In the genomic region with DNA sequence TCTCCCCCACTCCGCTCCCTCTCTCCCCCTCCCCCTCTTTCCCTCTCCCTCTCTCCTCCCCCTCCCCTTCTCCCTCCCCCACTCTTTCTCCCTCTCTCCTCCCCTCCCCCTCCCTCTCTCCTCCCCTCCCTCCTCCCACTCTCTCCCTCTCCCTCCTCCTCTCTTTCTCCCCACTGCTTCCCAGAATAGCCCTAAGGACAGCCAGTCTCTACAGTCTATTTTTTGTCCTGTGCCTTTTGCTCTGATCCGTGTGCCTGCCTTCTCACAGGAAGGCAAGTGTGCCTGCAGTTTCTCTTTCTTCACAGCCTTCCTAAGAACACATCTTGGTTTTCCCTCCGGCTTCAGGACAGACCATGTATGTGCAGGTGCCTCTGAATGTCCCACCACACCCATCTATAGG, we compare ENCODE assay signal across 17 mouse cellular contexts. TPM values are rescaled to one million over a fixed set of nuclear protein-coding genes. Genes with fewer than 3 reads are reported as not detected.
DNase-seq lines count a peak whose midpoint lies in the region; ATAC-seq and TF ChIP-seq lines count a peak whose summit lies in the region.
"Had no signal": no experiment of that assay in that cellular context is flagged by ENCODE, and none has a peak within 500 bp of the region (broad histone marks: within the 10 kb centered on the region; RNA-seq: fewer than 3 reads in every experiment).

No protein-coding gene starts in this region.

- dilution Hi-C loops in CH12.LX (cut with MboI; ENCODE audit: extremely low pct_ligation_motif_present, extremely low pct_unique_long_range_greater_than_20kb, low sequenced_read_pairs): no loop called here

- TF ChIP-seq CTCF in hindbrain, postnatal 0 days (IDR thresholded peaks at IDR 0.05; ENCODE audit: low read depth): no peak
- no peak for TF ChIP-seq CTCF in CH12.LX (conservative IDR thresholded peaks at IDR 0.05 in 1 of 2, IDR thresholded peaks at IDR 0.05 in 1 of 2; ENCODE audit: low read depth in 2 of 2, low read length in 2 of 2)

- H3K27ac ChIP-seq in heart, embryonic 10.5 days: peak overlapping the region; percentile 71
- no peak overlapping the region for H3K27ac ChIP-seq in hindbrain, postnatal 0 days
- no peak overlapping the region for H3K27ac ChIP-seq in hindbrain, embryonic 13.5 days
- no peak overlapping the region for H3K27ac ChIP-seq in CH12.LX (ENCODE audit: insufficient read depth, low read depth)
- H3K27ac ChIP-seq: limb, embryonic 13.5 days; liver, embryonic 14.5 days had no signal

- no peaks in the 10 kb centered on the region for H3K9me3 ChIP-seq in heart, embryonic 10.5 days
- H3K9me3 ChIP-seq in hindbrain, postnatal 0 days (ENCODE audit: low read length): no peaks in the 10 kb centered on the region
- no peaks in the 10 kb centered on the region for H3K9me3 ChIP-seq in hindbrain, embryonic 13.5 days
- H3K9me3 ChIP-seq in CH12.LX (replicated peaks; ENCODE audit: low read length): no peaks in the 10 kb centered on the region
- H3K9me3 ChIP-seq: limb, embryonic 13.5 days had no signal

- in situ Hi-C loops in CH12.LX (cut with MboI; ENCODE audit: low pct_ligation_motif_present, low pct_unique_long_range_greater_than_20kb, low sequenced_read_pairs): loop anchor here (10.0 to 25.0 kb wide), 3 partner anchors 297 to 610 kb away; no protein-coding TSS in a partner anchor

- H3K4me1 ChIP-seq in heart, embryonic 10.5 days: peaks cover 12% of the 10 kb centered on the region
- H3K4me1 ChIP-seq in hindbrain, postnatal 0 days (ENCODE audit: insufficient read depth, low read length): no peaks in the 10 kb centered on the region
- peaks cover 5% of the 10 kb centered on the region; the same call in 1 of the 2 replicates for H3K4me1 ChIP-seq in hindbrain, embryonic 13.5 days (replicated peaks)
- peaks cover 4 to 11% of the 10 kb centered on the region in 2 experiments; a peak in 3 of 4 replicates for H3K4me1 ChIP-seq in CH12.LX (ENCODE audit: control insufficient read depth in 1 of 2, insufficient read depth in 2 of 2)

- DNase-seq in cerebellum, postnatal 10 days: no peak
- no peak for DNase-seq in heart, embryonic 10.5 days (ENCODE audit: low spot score)
- no peak for DNase-seq in heart, postnatal 36 days
- no peak for DNase-seq in hindbrain, postnatal 0 days (ENCODE audit: low spot score)
- no peak for DNase-seq in CH12.LX (ENCODE audit: extremely low read depth)
- DNase-seq in kidney, postnatal 4 days: no peak
- DNase-seq: cerebellum, adult 11-12 months; layer of hippocampus, adult 9-11 months had no signal

- intact Hi-C loops in heart, postnatal 36 days (cut with DNase I): loop anchor here (2.0 to 5.0 kb wide), 3 partner anchors 280 to 520 kb away; no protein-coding TSS in a partner anchor

- no peak overlapping the region for H3K9ac ChIP-seq in hindbrain, postnatal 0 days (replicated peaks; ENCODE audit: low read length)
- no peak overlapping the region for H3K9ac ChIP-seq in hindbrain, embryonic 13.5 days
- peak overlapping the region; percentile 38 for H3K9ac ChIP-seq in CH12.LX (ENCODE audit: insufficient read depth, low read depth)
- H3K9ac ChIP-seq: limb, embryonic 13.5 days; liver, embryonic 14.5 days had no signal

- no peak for TF ChIP-seq RAD21 in CH12.LX (IDR thresholded peaks at IDR 0.05; ENCODE audit: low read depth, low read length)

- TF ChIP-seq POLR2A in CH12.LX (IDR thresholded peaks at IDR 0.05; ENCODE audit: low read depth, low read length): no peak

- no peaks in the 10 kb centered on the region for H3K36me3 ChIP-seq in heart, embryonic 10.5 days
- H3K36me3 ChIP-seq in hindbrain, postnatal 0 days (ENCODE audit: insufficient read depth, low read length): no peaks in the 10 kb centered on the region
- H3K36me3 ChIP-seq in hindbrain, embryonic 13.5 days: no peaks in the 10 kb centered on the region
- H3K36me3 ChIP-seq in CH12.LX (replicated peaks in 1 of 2; ENCODE audit: control insufficient read depth in 1 of 2, insufficient read depth in 1 of 2, low read length in 1 of 2): peaks cover 0 to 1% of the 10 kb centered on the region in 2 experiments
- H3K36me3 ChIP-seq: limb, embryonic 13.5 days had no signal

- 0 out of 2 replicates have a peak, but pooled peaks have one; percentile 2 for ATAC-seq in cerebellum, adult (ENCODE audit: insufficient number of reproducible peaks, low FRiP score, low TSS enrichment)
- ATAC-seq in hindbrain, postnatal 0 days: 0 out of 2 replicates have a peak, but pooled peaks have one; percentile 18
- no peak for ATAC-seq in hindbrain, embryonic 13.5 days (ENCODE audit: low FRiP score)

- TF ChIP-seq EP300 in CH12.LX (IDR thresholded peaks at IDR 0.05; ENCODE audit: low read length): no peak

- WGBS in heart, embryonic 10.5 days: 30% methylated on average over 3 of the region's 3 CpGs
- 50% methylated on average over 3 of the region's 3 CpGs for WGBS in hindbrain, postnatal 0 days
- 40% methylated on average over 3 of the region's 3 CpGs for WGBS in hindbrain, embryonic 13.5 days

- H3K27me3 ChIP-seq in heart, embryonic 10.5 days (ENCODE audit: insufficient read depth, poor library complexity, severe bottlenecking): no peaks in the 10 kb centered on the region
- no peaks in the 10 kb centered on the region for H3K27me3 ChIP-seq in hindbrain, postnatal 0 days (ENCODE audit: insufficient read depth, low read length)
- peaks cover 14% of the 10 kb centered on the region; the same call in 1 of the 2 replicates for H3K27me3 ChIP-seq in hindbrain, embryonic 13.5 days
- H3K27me3 ChIP-seq in CH12.LX (replicated peaks): peaks cover 22% of the 10 kb centered on the region

- no peak overlapping the region for H3K4me2 ChIP-seq in hindbrain, postnatal 0 days (ENCODE audit: low read depth, low read length)
- H3K4me2 ChIP-seq in hindbrain, embryonic 13.5 days: no peak overlapping the region
- peak overlapping the region; percentile 92 for H3K4me2 ChIP-seq in CH12.LX (ENCODE audit: insufficient read depth, low read depth, poor library complexity, severe bottlenecking)
- H3K4me2 ChIP-seq: limb, embryonic 13.5 days had no signal

- H3K4me3 ChIP-seq in heart, embryonic 10.5 days: peak overlapping the region; percentile 40
- H3K4me3 ChIP-seq in hindbrain, postnatal 0 days (ENCODE audit: low read length): no peak overlapping the region
- no peak overlapping the region for H3K4me3 ChIP-seq in hindbrain, embryonic 13.5 days
- peak overlapping the region; percentile 9 to 53 (median 49) for H3K4me3 ChIP-seq in CH12.LX (replicated peaks in 1 of 3; ENCODE audit: low read depth in 2 of 3, low read length in 2 of 3, poor library complexity in 1 of 3)
- H3K4me3 ChIP-seq: erythroblast, embryonic 14.5 days; limb, embryonic 13.5 days had no signal

- no peaks in the 10 kb centered on the region for H3K79me2 ChIP-seq in CH12.LX (replicated peaks; ENCODE audit: control insufficient read depth, extremely low read depth, insufficient read depth, poor library complexity, severe bottlenecking)

TF ChIP-seq in CH12.LX, 34 proteins besides CTCF, POLR2A, EP300 and RAD21:
- TF ChIP-seq MYC (IDR thresholded peaks at IDR 0.05; ENCODE audit: low read depth, low read length): no peak
- TF ChIP-seq TBP (conservative IDR thresholded peaks at IDR 0.05; ENCODE audit: low read depth, low read length): no peak
- no peak for TF ChIP-seq POLR2AphosphoS2 (IDR thresholded peaks at IDR 0.05; ENCODE audit: low read depth, low read length)
- no peak for TF ChIP-seq CHD2 (IDR thresholded peaks at IDR 0.05; ENCODE audit: low read length)
- TF ChIP-seq GABPA (IDR thresholded peaks at IDR 0.05; ENCODE audit: insufficient replicate concordance, low read depth, low read length): no peak
- TF ChIP-seq ELF1 (IDR thresholded peaks at IDR 0.05; ENCODE audit: low read depth, low read length): no peak
- TF ChIP-seq ZKSCAN1 (IDR thresholded peaks at IDR 0.05; ENCODE audit: borderline replicate concordance, low read depth, low read length): no peak

RNA-seq across cellular contexts. Expression of a gene that starts 5.0 kb away (rescaled TPM):
- not detected in 2 replicates for polyA plus RNA-seq in heart, embryonic 10.5 days (2016; fragmentation: Nextera tagmentation; extraction: Ambion mirVana)
- not detected for total RNA-seq in heart, postnatal 36 days (2021)
- total RNA-seq in hindbrain, postnatal 0 days (2014; rRNA removed): not detected in 2 replicates
- 0.37 and 0.58 TPM in 2 replicates for polyA plus RNA-seq in hindbrain, postnatal 0 days (2015; fragmentation: Nextera tagmentation; extraction: Ambion mirVana)
- polyA plus RNA-seq in hindbrain, embryonic 13.5 days (2015; fragmentation: Nextera tagmentation; extraction: Ambion mirVana): 0.40 TPM in 1 of 2 replicates, not detected in the other
- total RNA-seq in CH12.LX (2012; rRNA removed): 0.25 and 0.42 TPM in 2 replicates
- total RNA-seq in CH12.LX (2014; rRNA removed): 0.69 TPM in 1 of 2 replicates, not detected in the other
- polyA plus RNA-seq in CH12.LX (2012; ENCODE audit: insufficient read length, low read depth): 1.2 and 1.8 TPM in 2 replicates
- total RNA-seq: adrenal gland, adult 2 months had no signal
- polyA plus RNA-seq: erythroblast, embryonic 14.5 days had no signal

RNA-seq across cellular contexts. Expression of a gene that starts 19.0 kb away (rescaled TPM):
- polyA plus RNA-seq in heart, embryonic 10.5 days (2016; fragmentation: Nextera tagmentation; extraction: Ambion mirVana): 1.4 and 1.8 TPM in 2 replicates
- total RNA-seq in heart, postnatal 36 days (2021): not detected
- total RNA-seq in hindbrain, postnatal 0 days (2014; rRNA removed): not detected in 2 replicates
- polyA plus RNA-seq in hindbrain, postnatal 0 days (2015; fragmentation: Nextera tagmentation; extraction: Ambion mirVana): 0.92 and 1.0 TPM in 2 replicates
- 1.6 and 1.9 TPM in 2 replicates for polyA plus RNA-seq in hindbrain, embryonic 13.5 days (2015; fragmentation: Nextera tagmentation; extraction: Ambion mirVana)
- total RNA-seq in CH12.LX (2012; rRNA removed): 0.17 and 0.29 TPM in 2 replicates
- total RNA-seq in CH12.LX (2014; rRNA removed): not detected in 2 replicates
- polyA plus RNA-seq in CH12.LX (2012; ENCODE audit: insufficient read length, low read depth): 0.21 TPM in 1 of 2 replicates, not detected in the other
- total RNA-seq: adrenal gland, adult 2 months; gastrocnemius, postnatal 25 days; left cerebral cortex, postnatal 10 days had no signal
- polyA plus RNA-seq: adrenal gland, adult 2 months; erythroblast, embryonic 14.5 days; thymus, adult 2 months had no signal

RNA-seq across cellular contexts. Expression of a gene that starts 37.0 kb away (rescaled TPM):
- 56.0 and 66.0 TPM in 2 replicates for polyA plus RNA-seq in heart, embryonic 10.5 days (2016; fragmentation: Nextera tagmentation; extraction: Ambion mirVana)
- total RNA-seq in heart, postnatal 36 days (2021): 10 to 100 TPM; 31.9 to 34.3 TPM
- total RNA-seq in hindbrain, postnatal 0 days (2014; rRNA removed): 65.4 and 65.6 TPM in 2 replicates
- polyA plus RNA-seq in hindbrain, postnatal 0 days (2015; fragmentation: Nextera tagmentation; extraction: Ambion mirVana): 83.6 and 87.9 TPM in 2 replicates
- polyA plus RNA-seq in hindbrain, embryonic 13.5 days (2015; fragmentation: Nextera tagmentation; extraction: Ambion mirVana): 99.8 and 102 TPM in 2 replicates
- total RNA-seq in CH12.LX (2012; rRNA removed): 61.4 and 66.6 TPM in 2 replicates
- total RNA-seq in CH12.LX (2014; rRNA removed): 58.5 and 60.3 TPM in 2 replicates
- polyA plus RNA-seq in CH12.LX (2012; ENCODE audit: insufficient read length, low read depth): 72.9 and 90.2 TPM in 2 replicates

Comparison
In these comparisons a context has a peak if more than half of its experiments do, and no peak if none do; other contexts are left out.
1. H3K4me3 ChIP-seq: peak in heart, embryonic 10.5 days (single experiment) and CH12.LX (3 of 3); none in hindbrain, postnatal 0 days (single experiment) and hindbrain, embryonic 13.5 days (single experiment).